Mouse (Mus musculus): ENCODE data around the gene Snrpd2. TPM values are rescaled to one million over a fixed set of nuclear protein-coding genes. Genes with fewer than 3 reads are reported as not detected.
"Not testable (repeated sequence)": the region's sequence is repeated elsewhere in the genome, so short reads cannot be mapped to it uniquely, and the experiment has no call there.

The Snrpd2 gene
- polyA plus RNA-seq, 1 experiment from 2014 or later = 131 TPM

DNA sequence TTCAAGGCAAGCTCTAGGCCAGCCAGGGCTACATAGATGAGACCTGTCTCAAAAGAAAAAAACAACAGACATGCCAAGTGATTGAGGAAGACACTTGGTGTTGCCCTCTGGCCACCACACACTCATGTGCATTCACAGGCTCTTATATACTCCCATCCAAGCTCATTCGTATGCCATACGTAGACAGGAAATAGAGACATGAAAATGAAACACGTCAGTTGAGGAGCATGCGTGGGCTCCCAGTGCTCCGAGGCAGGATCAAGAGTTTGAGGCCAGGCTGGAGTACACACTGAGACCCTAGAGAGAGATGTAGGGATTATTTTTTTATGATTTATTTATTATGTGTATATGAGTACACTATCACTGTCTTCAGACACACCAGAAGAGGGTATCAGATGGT, 20.1 kb upstream of the Snrpd2 start:
- ATAC-seq (ENCODE audit: insufficient read depth, low FRiP score, low read depth) = no peak
- H3K4me3 ChIP-seq (replicated peaks) = no peak overlapping the region
- WGBS = 89% methylated on average over 5 of the region's 5 CpGs
- no peaks in the 10 kb centered on the region for H3K9me3 ChIP-seq
- H3K36me3 ChIP-seq = peaks cover under 1% of the 10 kb centered on the region; the same call in 1 of the 2 replicates
- peaks cover 6% of the 10 kb centered on the region; the same call in 1 of the 2 replicates for H3K4me1 ChIP-seq
- no peaks in the 10 kb centered on the region for H3K27me3 ChIP-seq (replicated peaks)
- no peak overlapping the region for H3K27ac ChIP-seq
- H3K4me2 ChIP-seq = no peak overlapping the region
- no peak overlapping the region for H3K9ac ChIP-seq

DNA sequence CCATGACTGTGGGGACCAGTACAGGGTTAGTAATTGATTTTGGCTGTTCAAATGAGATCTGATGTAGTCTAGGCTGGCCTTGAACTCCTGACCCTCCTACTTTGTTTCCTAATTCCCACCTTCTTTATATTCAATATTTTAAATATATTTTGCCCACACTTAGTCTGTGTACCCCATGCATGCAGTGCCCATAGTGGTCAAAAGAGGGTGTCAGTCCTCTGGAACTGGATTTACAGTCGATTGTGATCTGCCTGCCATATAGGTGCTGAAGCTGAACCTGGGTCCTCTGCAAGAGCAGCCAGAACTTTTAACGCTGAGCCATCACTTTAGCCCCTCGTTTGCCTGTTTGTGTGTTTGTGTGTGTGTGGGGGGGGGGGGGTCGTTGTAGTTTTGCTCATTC, 18.9 kb upstream of the Snrpd2 start:
- no peaks in the 10 kb centered on the region for H3K27me3 ChIP-seq (replicated peaks)
- 24% methylated on average over 4 of the region's 4 CpGs for WGBS
- H3K4me2 ChIP-seq = peak overlapping the region; percentile 87
- no peaks in the 10 kb centered on the region for H3K9me3 ChIP-seq
- peaks cover 11% of the 10 kb centered on the region; the same call in 1 of the 2 replicates for H3K36me3 ChIP-seq
- no peak for ATAC-seq (ENCODE audit: insufficient read depth, low FRiP score, low read depth)
- H3K4me1 ChIP-seq = peaks cover 6% of the 10 kb centered on the region; the same call in 1 of the 2 replicates
- no peak overlapping the region for H3K9ac ChIP-seq
- peak overlapping the region; percentile 49 for H3K4me3 ChIP-seq (replicated peaks)
- peak overlapping the region; percentile 60 for H3K27ac ChIP-seq

DNA sequence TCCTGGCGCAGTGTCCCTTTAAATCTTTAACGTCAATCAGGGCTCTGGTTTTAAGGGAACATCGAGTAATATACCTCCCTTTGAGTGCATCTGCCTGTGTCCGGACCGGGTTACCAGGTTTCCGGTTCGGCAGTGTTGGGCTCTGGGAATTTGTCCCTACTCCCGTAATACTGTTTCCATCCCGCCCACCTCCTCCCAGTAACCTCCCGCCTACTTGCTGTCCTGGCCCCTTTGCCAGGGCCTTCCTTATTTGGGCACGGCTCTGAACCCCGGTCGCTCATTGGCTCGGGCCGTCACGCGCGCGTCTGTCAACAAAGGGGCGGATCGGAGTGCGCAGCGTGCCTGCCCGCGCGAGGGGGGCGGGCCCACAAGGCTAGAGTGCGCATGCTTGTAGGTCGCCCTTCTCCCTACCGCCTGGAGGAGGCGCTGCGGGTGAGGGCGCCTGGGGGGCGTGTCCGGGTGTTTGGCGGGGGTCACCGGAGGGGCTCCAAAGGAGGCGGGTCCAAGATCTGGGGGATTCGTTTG, 18.1 kb upstream of the Snrpd2 start:
- WGBS = under 1% methylated on average over 39 of the region's 39 CpGs
- ATAC-seq (ENCODE audit: insufficient read depth, low FRiP score, low read depth) = peak; percentile 99
- H3K36me3 ChIP-seq = peaks cover 18% of the 10 kb centered on the region

DNA sequence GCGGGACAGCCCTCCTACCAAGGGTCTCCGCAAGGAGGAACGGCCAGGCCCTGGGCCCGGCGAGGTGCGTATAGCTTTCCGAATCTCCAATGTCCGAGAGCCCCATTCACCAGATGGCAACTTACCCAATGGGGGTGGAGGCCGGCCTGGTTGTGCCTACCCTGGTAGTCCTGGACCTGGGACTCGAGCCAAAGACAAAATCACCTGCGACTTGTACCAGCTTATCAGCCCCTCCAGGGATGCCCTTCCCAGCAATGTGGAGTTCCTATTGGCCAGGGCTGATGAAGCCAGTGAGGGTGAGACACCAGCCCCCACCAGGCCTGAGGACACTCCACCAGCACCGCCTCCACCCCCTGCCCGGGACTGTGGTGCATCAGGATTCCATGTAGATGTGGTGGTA, 13.4 kb upstream of the Snrpd2 start:
- H3K4me2 ChIP-seq = no peak overlapping the region
- no peaks in the 10 kb centered on the region for H3K9me3 ChIP-seq
- WGBS = 92% methylated on average over 13 of the region's 13 CpGs
- H3K4me3 ChIP-seq (replicated peaks) = no peak overlapping the region
- no peak overlapping the region for H3K9ac ChIP-seq
- peaks cover 41% of the 10 kb centered on the region for H3K36me3 ChIP-seq
- H3K27ac ChIP-seq = no peak overlapping the region
- no peaks in the 10 kb centered on the region for H3K27me3 ChIP-seq (replicated peaks)
- no peak for ATAC-seq (ENCODE audit: insufficient read depth, low FRiP score, low read depth)
- peaks cover 6% of the 10 kb centered on the region; the same call in 1 of the 2 replicates for H3K4me1 ChIP-seq

More for the DNA sequence above, 18.1 kb upstream of the Snrpd2 start:
- no peak overlapping the region for H3K9ac ChIP-seq
- peaks cover 6% of the 10 kb centered on the region; the same call in 1 of the 2 replicates for H3K4me1 ChIP-seq
- peak overlapping the region; percentile 49 for H3K4me3 ChIP-seq (replicated peaks)
- H3K9me3 ChIP-seq = no peaks in the 10 kb centered on the region
- no peaks in the 10 kb centered on the region for H3K27me3 ChIP-seq (replicated peaks)
- peak overlapping the region; percentile 87 for H3K4me2 ChIP-seq
- H3K27ac ChIP-seq = peak overlapping the region; percentile 60

DNA sequence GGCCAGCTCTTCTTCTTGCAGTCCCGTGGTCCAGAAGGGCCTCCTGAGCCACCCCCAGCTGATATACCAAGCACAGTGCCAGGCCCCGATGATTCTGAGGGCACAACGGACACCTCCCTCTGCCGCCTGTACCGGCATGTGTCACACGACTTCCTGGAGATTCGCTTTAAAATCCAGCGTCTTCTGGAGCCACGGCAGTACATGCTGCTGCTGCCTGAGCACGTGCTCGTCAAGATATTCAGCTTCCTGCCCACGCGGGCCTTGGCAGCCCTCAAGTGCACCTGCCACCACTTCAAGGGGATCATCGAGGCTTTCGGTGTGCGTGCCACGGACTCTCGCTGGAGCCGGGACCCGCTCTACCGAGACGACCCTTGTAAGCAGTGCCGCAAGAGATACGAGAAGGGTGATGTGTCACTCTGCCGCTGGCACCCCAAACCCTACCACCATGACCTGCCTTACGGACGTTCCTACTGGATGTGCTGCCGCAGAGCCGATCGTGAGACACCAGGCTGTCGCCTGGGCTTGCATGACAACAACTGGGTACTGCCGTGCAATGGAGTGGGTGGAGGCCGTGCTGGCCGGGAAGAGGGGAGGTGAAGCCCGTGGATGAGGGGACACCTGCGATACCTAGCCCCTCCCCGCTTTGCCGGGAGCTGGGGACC, 12.7 kb upstream of the Snrpd2 start:
- no peak for ATAC-seq (ENCODE audit: insufficient read depth, low FRiP score, low read depth)
- H3K4me1 ChIP-seq = peaks cover 3% of the 10 kb centered on the region; the same call in 1 of the 2 replicates
- H3K4me3 ChIP-seq (replicated peaks) = no peak overlapping the region
- H3K36me3 ChIP-seq = peaks cover 42% of the 10 kb centered on the region
- H3K9me3 ChIP-seq = no peaks in the 10 kb centered on the region
- WGBS = 90% methylated on average over 38 of the region's 38 CpGs
- no peak overlapping the region for H3K27ac ChIP-seq
- no peak overlapping the region for H3K4me2 ChIP-seq
- H3K27me3 ChIP-seq (replicated peaks) = no peaks in the 10 kb centered on the region
- H3K9ac ChIP-seq = no peak overlapping the region

DNA sequence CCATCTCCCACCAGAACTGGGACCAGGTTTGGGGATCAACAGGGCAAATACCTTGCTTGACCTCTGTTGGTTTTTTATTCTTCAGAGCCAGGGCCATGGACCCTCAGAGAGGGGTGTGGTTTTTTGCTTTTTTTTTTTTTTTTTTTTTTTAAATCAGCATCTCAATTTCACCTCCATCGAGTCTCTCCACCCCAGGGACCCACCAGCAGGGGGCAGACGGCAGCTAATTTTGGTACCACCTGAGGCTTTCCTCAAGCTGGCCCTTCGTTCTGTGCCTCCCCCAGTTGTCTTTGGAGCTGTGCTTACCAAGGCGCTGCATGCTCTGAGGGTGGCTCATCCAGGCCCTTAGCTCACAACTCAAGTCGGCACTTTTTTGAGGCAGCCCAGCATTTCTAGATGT, 12.1 kb upstream of the Snrpd2 start:
- no peak overlapping the region for H3K9ac ChIP-seq
- WGBS = 40% methylated on average over 5 of the region's 5 CpGs
- no peak overlapping the region for H3K4me3 ChIP-seq (replicated peaks)
- H3K27ac ChIP-seq = no peak overlapping the region
- ATAC-seq (ENCODE audit: insufficient read depth, low FRiP score, low read depth) = no peak
- H3K4me2 ChIP-seq = no peak overlapping the region
- no peaks in the 10 kb centered on the region for H3K9me3 ChIP-seq
- H3K4me1 ChIP-seq = no peaks in the 10 kb centered on the region
- H3K27me3 ChIP-seq (replicated peaks) = no peaks in the 10 kb centered on the region
- peaks cover 42% of the 10 kb centered on the region for H3K36me3 ChIP-seq

DNA sequence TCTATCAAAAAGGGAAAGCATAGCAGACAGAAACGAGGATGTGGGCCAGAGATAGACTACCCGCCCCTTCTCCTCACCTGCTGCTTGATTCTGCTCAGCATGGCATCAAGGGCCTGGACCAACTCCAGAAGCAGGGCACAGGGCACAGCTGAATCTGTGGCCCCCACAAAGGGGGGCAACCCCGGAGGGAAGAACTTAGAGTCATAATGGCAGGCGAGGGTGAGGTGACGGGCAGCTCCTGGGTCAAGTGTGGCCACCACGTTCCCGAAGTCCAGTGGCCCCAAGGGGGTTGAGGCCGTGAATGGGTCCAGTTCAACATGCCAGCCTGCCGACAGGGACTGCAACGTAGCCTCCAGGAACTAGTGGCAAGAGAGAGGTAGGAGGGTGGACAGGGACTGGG, 2.7 kb upstream of the Snrpd2 start:
- Histone ChIP-seq H3K4me1 (peaks cover 17% of the 10 kb centered on the region), H3K4me2 (no peak overlapping the region), H3K27me3 (replicated peaks) (no peaks in the 10 kb centered on the region), H3K27ac (no peak overlapping the region), H3K4me3 (replicated peaks) (no peak overlapping the region), H3K9ac (no peak overlapping the region), H3K36me3 (no peaks in the 10 kb centered on the region), H3K9me3 (no peaks in the 10 kb centered on the region)
- no peak for ATAC-seq (ENCODE audit: insufficient read depth, low FRiP score, low read depth)
- 87% methylated on average over 10 of the region's 10 CpGs for WGBS

GRCm38 (mm10) chr7:19147497-19148045, 2.0 kb upstream of the Snrpd2 start:
- H3K9me3 ChIP-seq = no peaks in the 10 kb centered on the region
- no peak overlapping the region for H3K9ac ChIP-seq
- no peaks in the 10 kb centered on the region for H3K36me3 ChIP-seq
- ATAC-seq (ENCODE audit: insufficient read depth, low FRiP score, low read depth) = no peak
- H3K4me2 ChIP-seq = peak overlapping the region; percentile 69
- peaks cover 17% of the 10 kb centered on the region for H3K4me1 ChIP-seq
- 43% methylated on average over 6 of the region's 6 CpGs for WGBS
- no peak overlapping the region for H3K27ac ChIP-seq
- H3K4me3 ChIP-seq (replicated peaks) = no peak overlapping the region
- H3K27me3 ChIP-seq (replicated peaks) = no peaks in the 10 kb centered on the region

DNA sequence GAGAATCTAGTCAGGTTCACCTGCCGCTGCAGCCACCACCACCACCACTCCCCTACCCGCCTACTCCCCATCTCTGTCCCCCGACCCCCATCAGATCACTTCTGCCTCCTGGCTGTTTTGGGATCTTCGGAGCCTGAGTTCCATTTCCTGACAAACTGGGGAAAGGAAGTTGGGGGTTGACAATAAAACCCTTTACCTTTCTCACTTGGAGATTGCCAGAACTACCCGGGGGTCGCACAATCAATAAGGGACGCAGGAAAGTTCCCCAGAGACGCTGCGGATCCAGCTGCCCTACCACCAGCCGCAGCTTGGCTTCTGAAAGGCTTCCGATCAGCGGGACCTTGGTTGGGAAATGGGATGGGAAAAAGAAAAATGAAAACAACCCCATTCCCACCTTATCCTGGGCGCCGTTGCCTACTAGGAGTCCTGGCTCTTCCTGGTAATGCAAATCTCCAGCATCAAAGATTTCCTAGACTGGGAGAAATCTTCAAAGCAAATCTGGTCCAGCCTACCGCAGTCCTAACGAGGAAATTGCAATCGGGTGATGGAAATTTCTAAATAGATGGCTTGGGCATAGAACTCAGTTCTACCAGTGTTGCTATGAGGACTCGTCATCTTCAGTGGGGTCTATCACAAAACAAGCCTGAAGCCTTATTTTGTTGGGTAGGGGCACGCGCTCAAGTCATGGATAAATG, 1.2 kb upstream of the Snrpd2 start:
- H3K27ac ChIP-seq = peak overlapping the region; percentile 80; the same call in 1 of the 2 replicates
- WGBS = 12% methylated on average over 20 of the region's 20 CpGs
- H3K9ac ChIP-seq = peak overlapping the region; percentile 1; the same call in 1 of the 2 replicates
- H3K4me1 ChIP-seq = peaks cover 17% of the 10 kb centered on the region
- H3K9me3 ChIP-seq = no peaks in the 10 kb centered on the region
- peaks cover 4% of the 10 kb centered on the region; the same call in 1 of the 2 replicates for H3K36me3 ChIP-seq
- H3K4me2 ChIP-seq = peak overlapping the region; percentile 69
- peak overlapping the region; percentile 65 for H3K4me3 ChIP-seq (replicated peaks)
- no peak for ATAC-seq (ENCODE audit: insufficient read depth, low FRiP score, low read depth)
- no peaks in the 10 kb centered on the region for H3K27me3 ChIP-seq (replicated peaks)

- H3K4me3 ChIP-seq (replicated peaks) = peak within 1 kb of the TSS; percentile 65
- peak within 1 kb of the TSS; percentile 65 for H3K9ac ChIP-seq
- H3K4me1 ChIP-seq = peaks cover 17% of the 10 kb centered on the region
- H3K9me3 ChIP-seq = no peaks in the 10 kb centered on the region
- peak within 1 kb of the TSS; percentile 80 for H3K27ac ChIP-seq
- peaks cover 7% of the 10 kb centered on the region; the same call in 1 of the 2 replicates for H3K36me3 ChIP-seq
- peak within 1 kb of the TSS; percentile 69 for H3K4me2 ChIP-seq
- no peaks in the 10 kb centered on the region for H3K27me3 ChIP-seq (replicated peaks)
- WGBS = under 1% methylated on average over 43 of the region's 43 CpGs
- peak; percentile 98 for ATAC-seq (ENCODE audit: insufficient read depth, low FRiP score, low read depth)
Observed at GRCm38 (mm10) chr7:19148875-19149541, 514 bp upstream of the Snrpd2 start, which contains the start of gene Qpctl. Gene Qpctl (minus strand): TSS chr7:19149291.

DNA sequence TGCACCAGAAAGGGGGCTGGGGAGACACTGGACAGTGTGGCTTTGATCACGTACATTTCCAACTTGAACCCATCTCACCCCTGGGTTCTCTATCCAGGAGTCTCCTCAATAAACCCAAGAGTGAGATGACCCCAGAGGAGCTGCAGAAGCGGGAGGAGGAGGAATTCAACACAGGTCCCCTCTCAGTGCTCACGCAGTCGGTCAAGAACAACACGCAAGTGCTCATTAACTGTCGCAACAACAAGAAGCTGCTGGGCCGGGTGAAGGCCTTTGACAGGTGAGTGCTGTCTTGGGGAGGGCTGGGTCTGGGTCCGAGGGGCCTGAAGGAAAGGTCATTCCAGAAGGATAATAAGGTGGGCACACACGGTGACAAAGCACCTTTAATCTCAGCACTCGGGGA, 1.6 kb downstream of the Snrpd2 start:
- H3K9me3 ChIP-seq; ATAC-seq (ENCODE audit: insufficient read depth, low FRiP score, low read depth); H3K4me3 ChIP-seq (replicated peaks); H3K27me3 ChIP-seq (replicated peaks); H3K9ac ChIP-seq; H3K4me2 ChIP-seq; H3K27ac ChIP-seq: not testable (repeated sequence)
- Histone ChIP-seq H3K4me1 (peaks cover 19% of the 10 kb centered on the region), H3K36me3 (peaks cover 10% of the 10 kb centered on the region; the same call in 1 of the 2 replicates)
- 88% methylated on average over 10 of the region's 10 CpGs for WGBS

Data from stomach, embryonic 15.5 days (tissue).